Mouse (Mus musculus) monocyte, adult 5-6 weeks (primary cell): ENCODE measurements around the gene Ybx2. TPM values are rescaled to one million over a fixed set of nuclear protein-coding genes. Genes with fewer than 3 reads are reported as not detected.

Experiments
- ATAC-seq: fragments of 153-309, 156-312 bp; replicated peaks from 2 replicates; pipeline ENCODE4 v1.8.0; 2017; ENCODE audit warnings: mild to moderate bottlenecking; ENCODE audit not compliant: low TSS enrichment, insufficient number of reproducible peaks, severe bottlenecking, poor library complexity, low FRiP score
- total RNA-seq: library from RNA; stranded (forward); fragments of 200-1000, 200-491, 200-594 nt; gene quantifications from 3 replicates; pipeline ENCODE4 v1.2.3, GENCODE M21; 2017

Ybx2 gene
- total RNA-seq, 1 experiment from 2014 or later = not detected

GRCm38 (mm10) chr11:69930967-69931537 lies 4.5 kb upstream of the Ybx2 start:
- ATAC-seq = peak; percentile 93

GRCm38 (mm10) chr11:69931769-69932168 lies 3.8 kb upstream of the Ybx2 start:
- no peak for ATAC-seq

GRCm38 (mm10) chr11:69932254-69932653 lies 3.3 kb upstream of the Ybx2 start:
- no peak for ATAC-seq

GRCm38 (mm10) chr11:69933066-69933465 lies 2.5 kb upstream of the Ybx2 start:
- ATAC-seq = no peak

DNA sequence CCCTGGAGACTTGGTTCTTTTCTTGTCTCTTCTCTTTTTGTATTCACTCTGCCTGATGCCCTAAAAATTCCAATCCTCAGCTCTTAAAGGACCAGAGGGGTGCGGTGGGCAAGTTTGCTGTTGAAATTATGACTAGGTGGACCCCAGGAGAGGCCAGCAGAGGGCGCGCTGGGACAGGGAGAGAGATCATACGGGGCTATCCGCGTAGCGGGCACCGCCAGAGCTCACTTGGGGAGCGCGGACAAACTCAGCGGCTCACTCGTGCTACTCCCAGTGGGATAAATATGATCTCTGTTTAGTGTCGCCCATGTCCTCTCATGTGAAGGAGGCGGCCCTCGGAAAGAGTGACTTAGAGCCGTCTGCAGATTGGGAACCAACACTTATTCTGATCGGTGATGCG lies 1.4 kb upstream of the Ybx2 start:
- ATAC-seq = peak; percentile 58

GRCm38 (mm10) chr11:69934681-69935080 lies 915 bp upstream of the Ybx2 start:
- no peak for ATAC-seq

DNA sequence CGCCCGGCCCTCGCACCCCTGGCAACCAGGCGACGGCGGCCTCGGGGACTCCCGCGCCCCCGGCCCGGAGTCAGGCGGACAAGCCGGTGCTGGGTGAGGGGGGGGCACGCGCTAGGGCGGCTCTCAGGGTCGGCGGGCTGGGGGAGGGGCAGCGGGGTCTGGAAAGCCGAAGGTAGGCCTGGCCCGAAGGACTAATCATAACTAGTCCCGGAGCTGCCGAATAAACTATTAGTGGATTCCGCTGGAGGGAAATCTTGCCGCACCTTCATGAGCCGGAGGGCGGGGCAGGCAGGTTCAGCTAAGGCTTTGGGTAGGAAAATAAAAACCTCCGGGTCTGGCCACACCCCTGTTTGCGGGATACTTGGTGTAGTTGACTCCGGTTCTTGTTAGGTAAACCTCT lies 560 bp downstream of the Ybx2 start:
- no peak for ATAC-seq

- ATAC-seq = no peak
Measured at GRCm38 (mm10) chr11:69936714-69937347, 1.2 kb downstream of the Ybx2 start.

DNA sequence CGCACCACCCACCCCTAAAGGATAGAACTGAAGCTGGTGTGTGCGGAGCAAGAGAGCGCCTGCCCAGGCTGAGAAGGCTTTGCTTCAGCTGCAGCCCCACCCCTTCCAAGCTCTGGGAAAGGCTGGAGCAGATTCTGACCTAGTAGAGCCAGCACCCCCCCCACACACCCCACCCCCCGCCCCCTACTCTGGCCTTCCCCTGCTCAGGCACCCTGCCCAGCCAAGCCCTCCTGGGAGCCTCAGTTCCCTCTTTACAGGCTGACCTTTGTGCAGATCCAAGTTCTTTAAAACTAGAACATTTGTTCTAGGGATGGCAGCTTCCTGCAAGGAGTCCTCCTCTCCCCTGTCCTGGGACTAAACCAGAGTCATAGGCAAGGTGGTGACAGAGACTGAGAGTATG lies 1.8 kb downstream of the Ybx2 start:
- no peak for ATAC-seq

GRCm38 (mm10) chr11:69937834-69938233 lies 2.2 kb downstream of the Ybx2 start:
- no peak for ATAC-seq

DNA sequence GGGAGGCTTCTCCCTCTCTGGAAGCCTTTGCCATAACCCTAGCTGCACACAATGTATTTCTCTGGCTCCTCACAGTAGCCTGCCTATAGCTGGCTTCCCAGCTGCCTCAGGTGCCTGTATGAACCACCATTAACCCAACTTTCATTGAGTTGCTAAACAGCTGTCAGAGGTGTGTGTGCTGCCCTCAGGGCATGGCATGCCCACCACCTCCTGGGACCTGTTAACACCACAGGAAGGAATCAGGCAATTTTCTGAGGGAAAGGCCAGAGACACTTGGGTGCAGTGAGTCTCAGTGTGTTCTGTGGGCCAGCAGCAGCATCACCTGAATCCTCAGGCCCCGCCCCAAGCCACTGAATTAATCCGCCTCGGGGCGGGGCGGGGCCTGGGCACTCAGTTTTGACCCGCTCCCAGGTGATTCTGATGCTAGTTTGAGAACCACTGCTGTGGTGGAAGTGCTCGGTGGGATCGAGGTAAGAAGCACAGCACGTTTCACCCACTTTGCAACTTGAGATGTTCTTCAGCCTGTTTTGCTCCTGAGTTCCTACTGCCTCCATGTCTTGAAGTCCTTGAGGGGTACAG lies 2.9 kb downstream of the Ybx2 start:
- no peak for ATAC-seq

DNA sequence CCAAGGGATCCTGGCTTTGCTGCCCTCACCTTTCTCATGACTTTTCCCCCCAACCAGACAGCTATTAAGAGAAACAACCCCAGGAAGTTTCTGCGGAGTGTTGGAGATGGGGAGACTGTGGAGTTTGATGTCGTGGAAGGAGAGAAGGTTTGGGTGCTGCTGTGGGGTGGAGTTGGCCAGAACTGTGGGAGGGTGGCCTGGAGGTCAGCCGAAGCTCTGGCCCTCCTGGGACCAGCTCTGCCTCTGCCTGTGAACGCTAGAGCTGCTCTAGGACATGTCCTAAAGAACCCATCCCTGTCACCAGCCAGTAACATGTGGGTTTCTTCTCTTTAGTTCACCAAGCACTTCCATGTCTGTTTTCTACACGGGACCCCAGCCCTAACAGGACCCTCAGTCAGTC lies 3.6 kb downstream of the Ybx2 start:
- ATAC-seq = no peak

DNA sequence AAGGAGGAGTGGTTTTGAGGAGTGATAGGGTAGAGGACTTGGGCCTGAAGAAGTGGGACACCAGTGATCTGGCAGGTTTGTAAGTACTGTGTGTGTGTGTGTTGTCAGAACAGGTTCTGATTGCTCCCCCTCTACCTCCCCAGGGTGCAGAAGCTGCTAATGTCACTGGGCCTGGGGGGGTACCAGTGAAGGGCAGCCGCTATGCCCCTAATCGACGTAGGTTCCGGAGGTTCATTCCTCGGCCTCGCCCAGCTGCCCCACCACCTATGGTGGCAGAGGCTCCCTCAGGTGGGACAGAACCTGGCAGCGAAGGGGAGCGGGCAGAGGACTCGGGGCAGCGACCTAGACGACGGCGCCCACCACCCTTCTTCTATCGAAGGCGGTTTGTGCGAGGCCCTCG lies 4.1 kb downstream of the Ybx2 start:
- ATAC-seq = no peak

DNA sequence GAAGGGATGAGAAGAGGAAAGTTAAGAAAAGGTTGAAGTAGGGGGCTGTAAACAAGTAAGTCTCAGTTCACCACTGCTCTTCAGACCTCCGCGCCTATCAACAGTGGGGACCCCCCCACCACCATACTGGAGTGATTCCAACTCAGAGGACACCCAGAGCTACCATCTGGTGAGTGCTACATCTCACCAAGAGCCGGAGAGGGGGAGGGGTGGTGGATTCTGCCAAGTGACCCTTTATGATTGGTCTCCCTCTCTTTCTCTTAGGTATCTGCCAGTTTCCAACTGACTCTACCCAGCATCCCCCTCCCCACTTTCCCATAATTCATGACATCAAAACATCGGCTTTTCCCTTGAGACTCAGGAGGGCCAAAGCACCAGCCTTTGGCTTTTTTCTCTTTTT lies 5.4 kb downstream of the Ybx2 start:
- ATAC-seq = no peak

- no peak for ATAC-seq
Measured at GRCm38 (mm10) chr11:69945216-69945615, 9.6 kb downstream of the Ybx2 start.

- no peak for ATAC-seq
Measured at GRCm38 (mm10) chr11:69945997-69946891, 10.6 kb downstream of the Ybx2 start.

GRCm38 (mm10) chr11:69947337-69948065 lies 11.9 kb downstream of the Ybx2 start:
- ATAC-seq = no peak

DNA sequence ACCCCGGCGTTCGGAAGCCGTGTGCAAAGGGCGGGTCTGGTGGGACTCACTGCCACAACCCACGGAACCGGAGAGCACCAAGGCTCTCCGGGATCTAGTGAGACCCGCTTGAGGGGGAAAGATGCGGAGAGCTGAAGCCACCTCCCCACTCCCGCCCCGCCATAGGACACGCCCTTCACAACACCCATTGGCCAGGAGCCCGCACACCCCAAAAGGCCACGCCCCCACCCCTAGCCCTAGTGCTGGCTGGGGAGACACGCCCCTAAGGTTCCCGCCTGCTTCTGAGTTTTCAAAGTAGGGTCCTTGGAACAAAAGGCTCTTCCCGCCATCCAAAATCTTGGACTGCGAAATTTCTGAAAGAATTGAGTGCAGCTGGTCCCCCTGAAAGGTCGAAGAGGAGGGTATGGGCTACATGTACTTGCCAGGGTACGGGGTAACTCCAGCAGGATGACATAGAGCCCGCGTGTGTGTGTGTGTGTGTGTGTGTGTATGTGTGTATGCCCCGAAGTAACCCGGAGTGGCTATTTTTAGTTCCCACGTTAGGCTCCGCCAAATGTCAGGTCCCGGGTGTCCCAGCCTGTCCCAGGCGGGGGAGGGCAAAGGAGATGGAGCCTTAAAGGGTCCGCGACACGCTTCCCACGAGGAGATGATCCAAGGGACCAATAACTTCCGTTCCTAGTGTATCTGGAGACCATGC lies 12.6 kb downstream of the Ybx2 start, which contains the start of gene Slc2a4:
Slc2a4 (minus strand) TSS at position 123 of the 697 bp plus-strand sequence.
- ATAC-seq = peak; percentile 71
